Mouse (Mus musculus) E14TG2a.4 (cell line): ENCODE results near the gene Hist2h2aa1.

Experiments
- CTCF ChIP-seq: conservative IDR thresholded peaks from 2 replicates; pipeline ENCODE4 v1.5.1; 2014; ENCODE audit warnings: low read length
- NANOG ChIP-seq: IDR thresholded peaks from 2 replicates; pipeline ENCODE4 v1.6.1; 2014; ENCODE audit warnings: borderline replicate concordance, low read length, mixed read lengths
- POU5F1 ChIP-seq: IDR thresholded peaks from 2 replicates; pipeline ENCODE4 v1.6.1; 2014; ENCODE audit warnings: low read length, borderline replicate concordance

GRCm38 (mm10) chr3:96269511-96270474 lies 24.5 kb downstream of the Hist2h2aa1 start, which contains the start of gene Hist2h2bb:
- TF ChIP-seq CTCF (no peak), POU5F1 (0 out of 2 replicates have a peak, but pooled peaks have one; percentile 57), NANOG (no peak)
